Mouse (Mus musculus): ENCODE measurements around the gene Ndufc2.

The Ndufc2 gene

DNA sequence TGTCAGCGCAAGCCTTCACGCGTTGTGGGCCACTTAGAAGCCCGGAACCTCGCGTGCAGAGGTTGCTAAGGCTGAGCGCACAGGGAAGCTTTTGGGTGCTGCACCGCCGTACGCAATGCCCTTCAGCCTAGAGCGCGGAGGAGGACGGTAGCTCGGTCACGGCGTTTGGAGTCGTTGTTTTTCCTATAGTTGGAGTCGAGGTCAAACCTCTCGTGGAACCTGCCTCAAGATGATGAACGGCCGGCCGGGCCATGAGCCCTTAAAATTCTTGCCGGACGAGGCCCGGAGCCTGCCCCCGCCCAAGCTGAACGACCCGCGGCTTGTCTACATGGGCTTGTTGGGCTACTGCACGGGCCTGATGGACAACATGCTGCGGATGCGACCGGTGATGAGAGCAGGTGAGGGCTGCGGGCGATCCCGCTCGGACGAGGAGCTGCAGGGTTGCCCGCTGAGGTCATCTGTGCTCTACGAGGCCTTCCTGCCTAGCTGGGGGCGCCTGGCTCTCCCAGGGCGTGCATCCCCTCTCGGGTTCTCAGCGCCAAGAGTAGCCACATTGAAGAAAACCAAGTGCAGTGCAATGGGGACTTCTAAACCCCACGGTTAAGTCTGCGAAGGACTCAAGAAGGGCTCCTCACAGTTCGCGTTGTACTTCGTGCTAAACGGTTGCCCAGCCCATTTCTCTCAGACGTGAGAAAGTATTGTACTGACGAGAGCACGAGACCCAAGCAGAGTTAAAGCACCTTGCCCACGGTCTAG lies at the start of gene Ndufc2:
Gene Ndufc2, plus strand, starts transcription at position 44 of the 756 bp plus-strand sequence.
- in situ Hi-C loops (cut with MboI, MseI) = loop anchor here (25.0 kb wide), 1 partner anchor 287 kb away; the partner anchor contains the start of gene Clns1a

DNA sequence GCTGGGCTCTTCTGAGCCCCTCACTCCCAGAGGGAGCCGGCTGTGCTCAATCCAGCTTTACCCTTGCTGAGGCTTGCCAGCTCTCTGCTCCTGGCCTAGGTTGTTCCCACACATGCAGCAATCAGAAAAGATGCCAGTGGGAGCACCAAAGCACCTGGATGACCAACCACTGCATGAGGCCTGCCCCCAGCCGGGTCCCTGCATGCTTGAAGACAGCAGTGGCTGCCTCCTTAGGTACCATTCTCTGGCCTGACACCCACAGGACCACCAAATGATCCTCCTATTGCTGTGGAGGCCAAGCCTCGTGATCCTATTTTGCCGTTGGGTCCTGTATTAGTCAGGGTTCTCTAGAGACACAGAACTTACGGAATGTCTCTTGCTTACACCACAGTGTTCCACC lies 48.9 kb upstream of the Ndufc2 start:
- in situ Hi-C loops (cut with MboI, MseI) = no loop called here

DNA sequence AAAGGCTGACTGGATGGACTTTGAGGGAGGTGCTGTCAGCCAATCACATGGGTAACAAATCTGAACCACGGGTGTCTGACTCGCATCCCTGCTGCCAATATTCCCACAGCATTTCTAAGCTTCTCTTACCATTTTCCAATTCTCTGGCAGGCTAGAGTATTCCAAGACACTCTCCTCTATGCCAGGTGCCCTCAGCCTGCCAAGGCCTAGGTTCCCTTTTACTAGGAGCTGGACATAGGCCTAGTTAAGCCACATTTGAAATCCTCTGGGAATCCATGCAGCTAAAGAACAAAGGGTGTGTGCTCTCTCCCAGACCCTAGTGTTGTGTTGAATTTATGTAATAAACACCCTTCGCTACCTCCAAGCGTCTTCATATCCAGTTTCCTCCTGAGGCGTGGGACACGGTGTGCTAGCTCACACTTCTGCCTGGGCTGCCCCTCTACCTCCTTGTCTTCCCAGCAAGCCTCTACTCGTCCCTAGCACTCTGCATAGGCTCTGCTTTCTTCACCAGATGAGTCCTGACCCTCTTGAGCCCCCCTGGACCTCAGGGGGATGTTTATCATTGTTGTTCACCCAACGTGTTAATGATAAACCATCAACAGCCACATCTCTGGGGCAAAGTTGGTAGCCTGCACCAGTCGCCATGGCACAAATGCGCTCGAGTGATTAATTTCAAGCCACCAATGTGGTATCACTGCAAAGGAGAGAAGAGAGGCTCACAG lies 47.9 kb upstream of the Ndufc2 start:
- in situ Hi-C loops (cut with MboI, MseI) = no loop called here

DNA sequence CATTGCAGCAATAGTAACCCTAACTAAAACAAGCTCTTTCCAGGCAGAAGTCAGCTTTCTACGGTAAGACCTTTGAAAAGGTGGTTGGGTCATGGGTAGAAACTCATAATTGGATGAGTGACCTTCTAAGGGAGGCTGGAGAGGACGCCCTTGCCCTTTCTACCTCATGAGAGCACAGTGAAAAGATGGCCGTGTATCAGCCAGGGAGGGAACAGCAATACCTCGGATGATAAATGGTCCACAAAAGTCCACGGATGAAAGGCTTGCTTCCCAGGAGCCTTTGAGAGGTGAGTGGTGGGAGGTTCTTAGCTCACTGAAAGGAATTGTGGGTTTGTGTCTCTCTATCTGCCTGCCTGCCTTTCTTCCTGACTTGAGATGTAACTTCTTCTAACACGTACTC lies 46.4 kb upstream of the Ndufc2 start:
- in situ Hi-C loops (cut with MboI, MseI) = no loop called here

DNA sequence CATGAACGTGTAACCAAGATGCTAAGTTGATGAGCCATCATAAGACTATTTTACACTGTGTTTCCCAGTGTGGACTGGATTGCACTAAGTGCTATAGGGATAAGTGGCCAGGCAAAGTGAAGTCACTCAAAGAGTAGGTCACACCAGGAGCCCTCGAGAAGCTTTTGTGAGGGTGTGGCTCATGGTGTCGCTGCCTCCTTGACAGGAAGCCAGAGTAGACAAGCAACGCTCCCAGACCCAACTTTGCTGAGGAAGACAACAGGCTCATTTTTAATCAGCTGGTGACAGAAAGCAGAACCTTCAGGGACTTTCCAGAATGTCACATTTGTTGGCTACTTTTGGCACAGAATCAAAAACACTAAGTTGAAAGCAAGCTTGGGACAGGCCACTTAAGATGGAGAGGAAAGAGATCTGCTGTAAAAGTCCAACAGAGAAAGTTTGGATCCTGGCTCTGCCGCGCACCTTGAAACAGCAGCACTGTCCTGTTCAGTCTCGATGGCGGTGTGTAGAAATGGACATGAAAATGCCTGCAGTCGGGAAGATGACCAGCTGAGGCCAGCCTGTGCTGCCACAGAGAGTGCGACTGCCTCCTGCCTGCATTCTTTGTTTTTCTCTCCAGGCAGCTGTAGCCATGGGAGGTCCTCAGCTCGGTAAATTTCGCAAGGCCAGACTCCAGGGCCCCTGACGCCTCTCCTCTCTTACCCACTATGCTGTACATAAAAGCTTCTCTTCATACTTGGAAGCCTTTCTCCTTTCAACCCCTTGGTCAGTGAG lies 44.5 kb upstream of the Ndufc2 start:
- in situ Hi-C loops (cut with MboI, MseI) = no loop called here

DNA sequence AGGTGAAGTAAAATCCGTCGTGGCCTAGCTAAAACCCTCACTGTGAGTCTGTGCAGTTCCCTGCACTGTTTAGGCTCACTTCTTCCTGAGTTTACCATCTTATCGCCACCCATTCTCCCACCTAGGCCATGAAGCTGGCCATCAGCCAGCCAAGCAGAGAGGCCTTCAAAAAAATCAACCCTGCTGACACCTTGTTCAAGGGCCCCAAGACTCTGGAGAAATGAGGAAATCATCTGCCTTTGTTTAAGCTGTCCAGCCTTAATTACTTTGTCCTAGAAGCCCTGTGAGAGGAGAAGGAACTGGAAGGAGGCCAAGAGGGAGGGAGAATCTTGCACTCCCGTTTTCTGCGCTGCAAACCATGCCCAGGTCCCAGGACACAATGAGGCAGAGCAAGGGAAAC lies 43.5 kb upstream of the Ndufc2 start:
- in situ Hi-C loops (cut with MboI, MseI) = no loop called here

DNA sequence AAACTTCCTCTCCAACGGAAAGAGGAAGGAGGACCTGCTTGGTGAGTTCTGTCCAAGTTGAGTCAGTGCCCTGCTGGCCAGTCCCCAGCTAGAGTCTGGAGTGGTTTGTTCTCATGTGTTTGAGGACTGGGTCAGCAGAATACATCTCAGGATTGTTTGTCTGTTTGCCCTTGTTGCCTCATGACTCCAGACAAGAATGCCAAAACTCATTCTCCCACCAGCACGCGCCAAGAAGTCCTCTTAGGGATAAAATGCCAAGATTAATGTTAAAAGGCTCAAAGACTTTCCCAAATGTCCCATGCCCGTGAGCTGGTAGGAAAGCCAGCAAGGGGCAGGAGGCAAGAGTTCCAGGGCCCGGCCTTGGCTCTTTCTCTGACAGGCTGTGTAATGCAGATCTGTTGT lies 42.9 kb upstream of the Ndufc2 start:
- in situ Hi-C loops (cut with MboI, MseI) = no loop called here

DNA sequence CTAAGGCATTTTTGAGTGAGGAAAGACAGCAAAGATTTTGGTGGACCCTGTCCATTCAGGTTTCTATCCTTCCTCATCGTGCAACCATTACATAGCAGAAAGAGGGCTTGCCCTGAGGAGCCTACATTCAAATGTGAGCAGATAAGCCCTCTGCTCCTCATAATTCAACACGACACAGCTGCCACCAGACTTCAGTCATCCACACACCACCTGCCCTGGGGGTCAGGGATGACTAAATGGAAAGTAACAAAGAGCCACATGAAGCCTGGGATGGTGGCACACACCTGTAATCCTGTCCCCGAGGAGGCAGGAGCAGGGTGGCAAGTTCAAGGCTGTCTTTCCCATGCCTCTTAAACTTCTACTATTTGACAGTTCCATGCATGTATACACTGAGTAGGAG lies 42.0 kb upstream of the Ndufc2 start:
- in situ Hi-C loops (cut with MboI, MseI) = no loop called here

DNA sequence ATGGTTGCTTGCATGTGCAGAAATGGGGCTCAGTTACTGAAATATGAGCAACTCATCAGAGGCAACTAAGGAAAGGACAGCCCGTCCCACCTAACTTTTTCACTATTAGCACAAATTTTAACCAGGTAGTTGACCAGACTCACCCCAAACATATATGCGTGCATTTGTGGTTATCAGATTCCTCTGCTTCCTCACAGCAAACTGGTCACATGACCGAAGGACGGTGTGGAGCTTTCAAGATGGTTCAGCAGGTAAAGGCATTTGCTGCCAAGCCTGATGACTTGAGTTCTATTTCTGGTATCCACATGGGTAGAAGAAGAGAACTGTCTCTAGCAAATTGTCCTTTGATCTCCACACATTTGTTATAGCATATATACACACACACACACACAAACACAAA lies 41.5 kb upstream of the Ndufc2 start:
- in situ Hi-C loops (cut with MboI, MseI) = no loop called here

DNA sequence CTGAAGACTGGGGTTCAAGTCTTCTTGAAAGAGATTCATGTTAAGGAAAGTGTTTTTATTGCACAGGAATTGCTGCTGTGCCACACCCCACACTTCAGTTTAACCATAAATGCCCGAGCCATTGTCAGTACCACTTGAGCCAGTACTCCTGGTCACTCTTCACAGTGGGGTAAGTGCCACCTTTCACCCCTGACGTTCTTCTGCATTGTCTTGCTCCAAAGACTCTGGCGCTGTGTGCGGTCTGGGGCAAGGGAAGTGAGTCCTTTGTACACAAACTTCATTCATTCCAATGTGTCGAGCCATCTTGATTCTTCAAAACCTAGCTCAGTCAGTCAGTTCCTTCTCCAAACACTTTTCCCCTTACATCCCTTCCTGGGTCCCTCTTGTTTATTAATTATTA lies 39.6 kb upstream of the Ndufc2 start:
- in situ Hi-C loops (cut with MboI, MseI) = no loop called here

DNA sequence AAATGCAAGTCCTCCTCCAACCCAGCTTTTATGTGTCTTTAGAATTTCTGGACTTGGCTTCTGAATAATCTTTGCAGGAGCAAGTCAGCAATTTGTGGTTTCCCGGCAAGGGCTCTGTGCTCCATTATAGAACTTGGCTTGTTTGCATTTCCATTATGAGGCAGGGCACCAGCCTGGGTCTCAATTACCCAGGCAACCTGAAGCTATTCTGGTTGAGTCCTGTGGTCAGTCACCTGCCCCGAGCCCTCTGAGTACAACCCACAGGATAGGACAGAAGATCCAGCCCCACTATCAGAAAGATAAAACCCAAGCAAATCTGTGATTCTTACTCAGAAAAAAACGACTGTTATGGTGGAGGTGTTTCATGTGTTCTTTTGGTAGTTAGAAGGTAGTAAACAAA lies 38.8 kb upstream of the Ndufc2 start:
- in situ Hi-C loops (cut with MboI, MseI) = no loop called here

DNA sequence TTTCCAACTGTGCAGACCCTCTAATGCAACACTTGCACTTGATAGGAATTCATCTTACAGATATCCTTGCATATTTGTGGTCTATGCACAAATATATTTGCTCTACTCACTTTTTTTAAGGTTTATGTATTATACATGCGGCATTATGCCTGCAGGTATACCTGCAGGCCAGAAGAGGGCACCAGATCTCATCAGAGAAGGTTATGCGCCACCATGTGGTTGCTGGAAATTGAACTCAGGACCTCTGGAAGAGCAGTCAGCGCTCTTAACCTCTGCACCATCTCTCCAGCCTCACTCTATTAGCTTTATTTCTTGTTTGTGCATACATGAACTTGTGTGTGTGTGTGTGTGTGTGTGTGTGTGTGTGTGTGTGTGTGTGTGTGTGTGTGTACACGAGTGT lies 38.3 kb upstream of the Ndufc2 start:
- in situ Hi-C loops (cut with MboI, MseI) = no loop called here

DNA sequence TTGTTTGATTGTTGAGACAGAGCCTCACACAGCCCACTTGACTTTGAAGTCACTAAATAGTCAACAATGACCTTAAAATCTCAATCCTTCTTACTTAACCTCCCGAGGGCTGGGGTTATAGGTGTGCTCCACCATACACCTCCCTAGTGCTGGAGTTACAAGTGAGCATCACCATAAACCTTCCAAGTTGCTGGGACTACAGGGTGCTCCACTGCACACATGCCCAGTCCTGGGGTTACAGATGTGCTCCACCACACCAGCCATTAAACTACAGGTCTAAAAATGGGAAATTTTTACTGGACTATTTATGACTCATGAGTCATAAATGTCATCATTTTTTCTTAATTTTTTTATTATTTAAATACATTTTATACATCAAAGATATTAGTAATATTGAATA lies 33.9 kb upstream of the Ndufc2 start:
- in situ Hi-C loops (cut with MboI, MseI) = no loop called here

DNA sequence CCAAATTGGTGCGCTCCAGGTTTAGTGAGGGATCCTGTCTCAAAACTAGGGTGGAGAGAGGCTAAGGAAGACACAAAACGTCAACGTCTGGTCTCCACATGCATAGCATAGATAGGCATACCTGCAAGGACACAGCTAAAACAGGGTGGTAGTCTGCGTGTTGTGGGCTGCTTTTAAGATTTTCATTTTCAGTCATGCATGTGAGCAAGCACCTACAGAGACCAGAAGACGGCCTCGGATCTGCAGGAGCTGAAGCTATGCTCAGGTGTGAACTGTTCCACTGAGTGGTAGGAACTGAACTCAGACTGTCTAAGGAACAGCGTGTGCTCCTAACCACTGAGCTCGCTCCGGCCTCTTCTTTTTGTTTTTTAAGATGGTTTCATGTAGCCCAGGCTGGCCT lies 24.7 kb upstream of the Ndufc2 start:
- in situ Hi-C loops (cut with MboI, MseI) = no loop called here

DNA sequence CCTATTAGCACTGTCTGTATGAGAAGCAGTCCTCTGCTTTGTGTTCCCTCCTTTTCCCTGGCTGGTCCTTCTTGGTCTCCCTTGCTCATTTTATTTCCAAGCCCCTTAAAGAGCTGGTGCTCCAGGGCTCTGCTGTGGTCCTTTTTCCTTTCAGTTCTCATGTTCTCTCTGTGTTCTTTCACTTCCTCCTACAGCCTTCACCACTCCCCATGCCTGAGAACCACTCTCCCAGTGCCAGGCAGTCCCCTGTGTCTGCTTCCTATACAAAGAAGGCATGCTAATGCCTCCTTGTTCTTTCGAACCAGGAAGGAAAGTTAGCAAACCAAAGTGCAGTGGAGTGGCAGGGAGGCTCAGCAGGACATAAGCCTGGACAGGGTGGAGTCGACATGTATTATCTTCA lies 23.9 kb upstream of the Ndufc2 start:
- in situ Hi-C loops (cut with MboI, MseI) = no loop called here

DNA sequence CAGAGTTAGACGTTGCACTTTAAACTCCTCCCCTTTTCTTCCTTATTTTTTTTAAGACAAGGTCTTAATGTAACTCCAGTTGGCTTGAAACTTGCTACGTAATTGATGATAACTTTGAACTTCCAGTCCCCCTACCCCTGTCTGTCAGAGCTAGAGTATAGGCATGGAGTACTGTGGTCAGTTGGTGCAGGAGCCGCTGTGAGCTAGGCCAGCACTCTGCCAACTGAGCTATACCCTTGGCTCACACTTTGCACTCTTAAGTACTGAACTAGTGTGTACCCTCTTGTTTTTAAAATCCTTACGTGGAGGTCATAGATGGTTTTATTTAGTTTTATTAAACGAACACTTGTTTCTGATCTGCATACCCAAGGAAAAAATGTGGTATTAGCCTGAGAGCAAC lies 20.5 kb upstream of the Ndufc2 start:
- in situ Hi-C loops (cut with MboI, MseI) = no loop called here

DNA sequence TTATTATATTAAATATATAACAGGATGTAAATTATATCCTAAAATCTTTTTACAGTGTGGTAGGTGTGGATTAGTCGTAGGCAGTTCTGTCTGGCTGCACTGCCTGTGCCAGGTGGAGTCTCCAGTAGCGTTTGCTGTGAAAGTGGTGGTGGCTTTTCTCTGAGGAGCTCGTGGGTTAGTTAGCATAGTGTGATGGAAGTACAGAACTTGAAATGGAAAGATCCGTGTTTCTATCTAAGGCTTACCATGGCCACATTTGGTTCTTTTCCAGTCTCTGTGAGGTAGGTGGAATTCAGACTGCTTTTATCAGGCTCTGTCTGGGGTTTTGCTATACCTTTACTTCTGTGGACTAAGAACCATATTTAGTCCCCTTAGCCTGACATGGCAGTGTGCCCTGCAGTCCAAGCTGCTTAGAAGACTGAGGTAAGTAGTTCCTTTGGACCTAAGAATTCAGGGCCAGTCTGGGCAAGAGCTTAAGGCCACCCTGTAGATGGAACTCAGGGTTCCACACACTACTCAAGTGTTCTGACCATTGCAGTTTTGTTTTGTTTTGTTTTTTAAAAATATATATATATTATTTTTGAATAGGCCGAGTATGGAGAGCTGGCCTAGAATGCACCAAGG lies 19.2 kb upstream of the Ndufc2 start:
- in situ Hi-C loops (cut with MboI, MseI) = no loop called here

DNA sequence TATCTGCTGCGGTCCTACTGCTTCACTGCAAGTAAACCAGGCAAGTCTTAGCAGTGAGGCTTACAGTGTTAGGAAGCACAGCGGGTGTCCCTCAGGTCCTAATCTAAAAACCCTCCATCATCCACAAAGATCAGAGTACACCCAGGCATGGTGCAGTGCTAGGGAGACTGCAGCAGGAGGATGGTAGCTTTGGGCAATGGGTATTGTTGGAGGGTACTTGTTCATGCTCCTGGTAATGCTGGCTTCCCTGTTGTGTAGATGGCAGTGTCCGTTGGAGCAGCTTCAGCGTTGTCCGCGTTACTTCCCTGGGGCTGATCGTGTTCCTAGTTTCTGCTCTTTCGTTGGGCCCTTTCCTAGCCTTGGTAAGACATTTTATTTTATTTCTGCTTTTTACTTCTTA lies 17.1 kb upstream of the Ndufc2 start:
- in situ Hi-C loops (cut with MboI, MseI) = no loop called here

DNA sequence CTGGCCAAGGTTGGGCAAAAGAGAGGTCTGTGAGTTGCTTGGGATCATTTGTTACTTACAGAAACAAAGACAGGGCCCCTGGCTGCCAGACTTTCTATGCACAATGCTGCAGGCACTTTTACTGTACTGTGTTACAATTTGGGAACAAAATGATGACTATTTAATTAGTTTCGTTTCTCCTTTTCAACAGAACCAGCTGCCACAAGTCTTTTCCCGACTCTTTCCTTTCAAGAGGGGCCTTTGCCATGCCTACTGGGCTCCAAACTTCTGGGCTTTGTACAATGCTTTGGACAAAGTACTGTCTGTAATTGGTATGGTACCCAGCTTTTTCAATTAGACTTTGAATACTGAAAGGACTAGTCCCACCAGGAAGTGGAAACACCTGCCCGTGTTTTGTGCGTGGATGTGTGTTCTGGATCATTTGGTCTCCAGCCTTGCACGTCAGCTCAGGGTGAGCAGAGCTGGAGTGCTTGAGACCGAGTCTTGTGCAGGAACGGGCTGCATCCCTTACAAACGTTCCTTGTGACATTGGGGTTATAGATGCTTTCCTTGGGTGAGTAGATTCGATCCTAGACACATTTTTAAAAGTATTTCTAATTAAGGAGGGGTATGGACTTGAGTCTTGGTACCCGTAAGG lies 16.2 kb upstream of the Ndufc2 start:
- in situ Hi-C loops (cut with MboI, MseI) = no loop called here

DNA sequence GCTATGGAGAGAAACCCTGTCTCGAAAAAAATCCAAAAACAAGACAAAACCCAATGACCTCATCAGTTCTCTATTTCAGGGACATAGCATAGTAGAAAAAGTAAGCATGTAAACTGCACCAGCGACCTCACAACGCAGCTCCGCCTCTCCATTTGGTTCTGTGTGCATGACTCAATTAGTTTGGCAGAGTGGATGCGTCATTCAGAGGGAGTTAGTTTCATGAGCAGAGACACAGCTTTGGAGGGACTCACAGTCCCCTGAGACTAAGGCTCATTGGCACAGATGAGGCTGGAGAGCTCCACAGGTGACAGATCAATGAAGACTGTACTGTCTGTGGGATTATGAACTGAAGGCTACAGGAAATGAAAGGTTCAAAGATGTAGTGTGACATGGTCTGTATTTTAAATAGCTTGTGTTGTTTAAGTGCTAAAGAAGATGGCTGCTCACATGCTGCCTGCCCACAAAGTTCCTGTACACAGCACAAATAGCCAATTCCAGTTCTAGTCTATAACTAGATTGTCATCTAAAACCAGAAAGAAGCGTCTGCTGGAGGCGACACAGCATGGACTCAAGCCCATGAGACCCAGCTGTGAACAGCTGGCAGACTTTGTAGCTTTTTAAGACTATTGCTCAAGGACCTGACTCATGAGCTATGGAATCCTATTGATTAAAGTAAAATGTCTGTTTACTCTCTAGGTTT lies 13.5 kb upstream of the Ndufc2 start:
- in situ Hi-C loops (cut with MboI, MseI) = no loop called here

DNA sequence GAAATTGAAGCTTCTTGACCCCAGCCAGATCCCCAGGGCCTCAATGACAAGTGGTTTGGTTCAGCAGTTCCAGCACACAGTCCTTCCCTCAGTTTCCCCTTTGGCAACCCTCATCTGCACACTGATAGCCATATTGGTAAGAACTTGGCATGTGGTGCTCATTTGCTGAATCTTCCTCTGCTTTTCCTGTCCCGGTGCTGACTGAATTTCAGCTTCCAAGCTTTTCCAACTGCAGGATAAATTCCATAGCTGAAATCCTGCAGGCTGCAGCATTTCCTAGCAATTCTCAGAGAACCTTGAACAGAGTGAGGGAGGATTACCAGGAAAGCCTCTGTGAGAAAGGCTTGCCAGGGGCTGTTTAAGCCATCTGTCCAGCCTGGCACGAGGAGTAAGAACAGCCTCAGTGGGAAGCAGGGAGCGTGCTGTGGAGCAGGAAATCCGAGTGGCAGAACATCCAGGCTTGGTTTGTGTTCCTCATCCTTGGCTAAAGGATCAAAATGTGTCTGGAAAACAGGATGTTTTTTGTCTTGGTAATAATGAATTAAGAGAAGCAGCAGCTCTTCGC lies 12.9 kb upstream of the Ndufc2 start:
- in situ Hi-C loops (cut with MboI, MseI) = no loop called here

Data from T-helper 1 cell (primary cell).